Comparison of ENCODE assay signal across 26 mouse cellular contexts in genomic region chr13:103970415-103970814, GRCm38 (mm10). TPM values are rescaled to one million over a fixed set of nuclear protein-coding genes. Genes with fewer than 3 reads are reported as not detected.
DNase-seq lines count a peak whose midpoint lies in the region; ATAC-seq and TF ChIP-seq lines count a peak whose summit lies in the region.
"Had no signal": no experiment of that assay in that cellular context is flagged by ENCODE, and none has a peak within 500 bp of the region (broad histone marks: within the 10 kb centered on the region; RNA-seq: fewer than 3 reads in every experiment).

No protein-coding gene starts in this region.

- no peak for ATAC-seq in forebrain, embryonic 13.5 days
- no peak for ATAC-seq in forebrain, embryonic 12.5 days (ENCODE audit: low FRiP score)
- peak; percentile 31; the same call in 1 of the 2 replicates for ATAC-seq in hindbrain, embryonic 14.5 days (ENCODE audit: low FRiP score)
- no peak; the same call in 1 of the 2 replicates for ATAC-seq in hindbrain, embryonic 11.5 days (ENCODE audit: low FRiP score)
- ATAC-seq in stomach, embryonic 16.5 days (ENCODE audit: insufficient read depth, low FRiP score) = no peak
- ATAC-seq in stomach, postnatal 0 days (ENCODE audit: low FRiP score, low TSS enrichment) = no peak
- ATAC-seq in kidney, embryonic 14.5 days (ENCODE audit: low FRiP score, low TSS enrichment) = no peak
- ATAC-seq: activated CD4-positive, CD25-positive, alpha-beta regulatory T cell, adult 4 months; CD4-positive, CD25-positive, alpha-beta regulatory T cell, adult 4 months; liver, embryonic 12.5 days had no signal

- no peak overlapping the region for H3K27ac ChIP-seq in forebrain, embryonic 13.5 days
- H3K27ac ChIP-seq in forebrain, embryonic 12.5 days = no peak overlapping the region
- H3K27ac ChIP-seq in hindbrain, embryonic 14.5 days = no peak overlapping the region
- H3K27ac ChIP-seq in hindbrain, embryonic 11.5 days (ENCODE audit: low read depth, low read length) = no peak overlapping the region
- H3K27ac ChIP-seq in stomach, embryonic 16.5 days (ENCODE audit: low read length) = peak overlapping the region; percentile 22; the same call in 1 of the 2 replicates
- no peak overlapping the region for H3K27ac ChIP-seq in stomach, postnatal 0 days (replicated peaks)
- H3K27ac ChIP-seq in kidney, embryonic 14.5 days (ENCODE audit: low read depth, low read length) = no peak overlapping the region
- H3K27ac ChIP-seq: hindbrain, embryonic 15.5 days; left cerebral cortex, adult 2 months; liver, embryonic 12.5 days; neural tube, embryonic 13.5 days had no signal

- no peaks in the 10 kb centered on the region for H3K36me3 ChIP-seq in forebrain, embryonic 13.5 days (ENCODE audit: poor library complexity, severe bottlenecking)
- no peaks in the 10 kb centered on the region for H3K36me3 ChIP-seq in forebrain, embryonic 12.5 days (replicated peaks)
- no peaks in the 10 kb centered on the region for H3K36me3 ChIP-seq in hindbrain, embryonic 14.5 days (replicated peaks; ENCODE audit: control insufficient read depth, insufficient read depth)
- no peaks in the 10 kb centered on the region for H3K36me3 ChIP-seq in hindbrain, embryonic 11.5 days (ENCODE audit: control insufficient read depth, insufficient read depth, low read length)
- H3K36me3 ChIP-seq in stomach, embryonic 16.5 days (ENCODE audit: control insufficient read depth, insufficient read depth, low read length) = no peaks in the 10 kb centered on the region
- no peaks in the 10 kb centered on the region for H3K36me3 ChIP-seq in stomach, postnatal 0 days (ENCODE audit: control insufficient read depth, insufficient read depth, low read length)
- H3K36me3 ChIP-seq in kidney, embryonic 14.5 days (ENCODE audit: control insufficient read depth, insufficient read depth, low read length) = no peaks in the 10 kb centered on the region
- H3K36me3 ChIP-seq: hindbrain, embryonic 15.5 days; liver, embryonic 12.5 days; neural tube, embryonic 13.5 days had no signal

- no peak for TF ChIP-seq CTCF in stomach, postnatal 0 days (IDR thresholded peaks at IDR 0.05; ENCODE audit: low read depth)

- 53% methylated on average over 8 of the region's 8 CpGs for WGBS in forebrain, embryonic 13.5 days
- 52% methylated on average over 8 of the region's 8 CpGs for WGBS in forebrain, embryonic 12.5 days
- whole genome bisulfite sequencing in hindbrain, embryonic 14.5 days = 59% methylated on average over 8 of the region's 8 CpGs
- WGBS in hindbrain, embryonic 11.5 days = 84% methylated on average over 8 of the region's 8 CpGs
- WGBS in stomach, embryonic 16.5 days = 62% methylated on average over 8 of the region's 8 CpGs
- 68% methylated on average over 8 of the region's 8 CpGs for WGBS in stomach, postnatal 0 days
- WGBS in kidney, embryonic 14.5 days = 73% methylated on average over 8 of the region's 8 CpGs

- no peak overlapping the region for H3K4me3 ChIP-seq in forebrain, embryonic 13.5 days
- no peak overlapping the region for H3K4me3 ChIP-seq in forebrain, embryonic 12.5 days (replicated peaks)
- H3K4me3 ChIP-seq in hindbrain, embryonic 14.5 days (replicated peaks; ENCODE audit: low read length) = no peak overlapping the region
- no peak overlapping the region for H3K4me3 ChIP-seq in hindbrain, embryonic 11.5 days (ENCODE audit: low read depth, low read length)
- no peak overlapping the region for H3K4me3 ChIP-seq in stomach, embryonic 16.5 days (replicated peaks; ENCODE audit: low read length)
- H3K4me3 ChIP-seq in stomach, postnatal 0 days (ENCODE audit: low read depth, low read length) = no peak overlapping the region
- no peak overlapping the region for H3K4me3 ChIP-seq in kidney, embryonic 14.5 days (ENCODE audit: low read length)
- H3K4me3 ChIP-seq: erythroblast, embryonic 14.5 days; hindbrain, embryonic 15.5 days; layer of hippocampus, adult 2 months; left cerebral cortex, adult 2 months; liver, embryonic 12.5 days; neural tube, embryonic 13.5 days had no signal

- no peaks in the 10 kb centered on the region for H3K9me3 ChIP-seq in forebrain, embryonic 13.5 days (replicated peaks)
- H3K9me3 ChIP-seq in forebrain, embryonic 12.5 days = no peaks in the 10 kb centered on the region
- no peaks in the 10 kb centered on the region for H3K9me3 ChIP-seq in hindbrain, embryonic 14.5 days (ENCODE audit: control insufficient read depth, low read length)
- H3K9me3 ChIP-seq in hindbrain, embryonic 11.5 days (ENCODE audit: control insufficient read depth, low read length) = no peaks in the 10 kb centered on the region
- H3K9me3 ChIP-seq in stomach, embryonic 16.5 days (replicated peaks; ENCODE audit: control insufficient read depth, low read length) = no peaks in the 10 kb centered on the region
- H3K9me3 ChIP-seq in stomach, postnatal 0 days (ENCODE audit: control insufficient read depth, low read length) = no peaks in the 10 kb centered on the region
- H3K9me3 ChIP-seq in kidney, embryonic 14.5 days (ENCODE audit: control insufficient read depth, low read length) = no peaks in the 10 kb centered on the region
- H3K9me3 ChIP-seq: hindbrain, embryonic 15.5 days; liver, embryonic 12.5 days; neural tube, embryonic 13.5 days had no signal

- H3K4me2 ChIP-seq in forebrain, embryonic 13.5 days = peak overlapping the region; percentile 7; the same call in 1 of the 2 replicates
- H3K4me2 ChIP-seq in forebrain, embryonic 12.5 days = no peak overlapping the region
- H3K4me2 ChIP-seq in hindbrain, embryonic 14.5 days (replicated peaks) = no peak overlapping the region
- no peak overlapping the region for H3K4me2 ChIP-seq in hindbrain, embryonic 11.5 days (replicated peaks; ENCODE audit: low read depth, low read length)
- H3K4me2 ChIP-seq in stomach, embryonic 16.5 days (ENCODE audit: low read depth, low read length) = no peak overlapping the region
- no peak overlapping the region for H3K4me2 ChIP-seq in stomach, postnatal 0 days (replicated peaks; ENCODE audit: low read depth)
- H3K4me2 ChIP-seq in kidney, embryonic 14.5 days (replicated peaks; ENCODE audit: low read depth, low read length) = no peak overlapping the region
- H3K4me2 ChIP-seq: heart, embryonic 11.5 days; hindbrain, embryonic 15.5 days; liver, embryonic 12.5 days; lung, embryonic 14.5 days; neural tube, embryonic 13.5 days had no signal

- DNase-seq in hindbrain, embryonic 14.5 days (ENCODE audit: low spot score) = no peak
- DNase-seq in hindbrain, embryonic 11.5 days (ENCODE audit: low spot score) = no peak
- DNase-seq in stomach, postnatal 0 days (ENCODE audit: low spot score) = no peak
- DNase-seq in layer of hippocampus, postnatal 14 days (ENCODE audit: low spot score in 2 of 2) = no peak
- DNase-seq: adrenal gland, postnatal 10 days; cerebellum, adult 9-11 months; heart, postnatal 10 days; kidney, adult 11 months; kidney, postnatal 14 days; left cerebral cortex, postnatal 4 days; lung, embryonic 14.5 days; lung, postnatal 4 days; thymus, postnatal 36 days had no signal

- no peaks in the 10 kb centered on the region for H3K27me3 ChIP-seq in forebrain, embryonic 13.5 days
- no peaks in the 10 kb centered on the region for H3K27me3 ChIP-seq in forebrain, embryonic 12.5 days
- H3K27me3 ChIP-seq in hindbrain, embryonic 14.5 days (ENCODE audit: control insufficient read depth, insufficient read depth, low read length) = no peaks in the 10 kb centered on the region
- H3K27me3 ChIP-seq in hindbrain, embryonic 11.5 days (ENCODE audit: control insufficient read depth, insufficient read depth, low read length) = no peaks in the 10 kb centered on the region
- H3K27me3 ChIP-seq in stomach, embryonic 16.5 days (ENCODE audit: control insufficient read depth, insufficient read depth, low read length) = no peaks in the 10 kb centered on the region
- no peaks in the 10 kb centered on the region for H3K27me3 ChIP-seq in stomach, postnatal 0 days (ENCODE audit: control insufficient read depth, insufficient read depth, low read length)
- no peaks in the 10 kb centered on the region for H3K27me3 ChIP-seq in kidney, embryonic 14.5 days (ENCODE audit: control insufficient read depth, insufficient read depth, low read length)
- H3K27me3 ChIP-seq: hindbrain, embryonic 15.5 days; liver, embryonic 12.5 days; neural tube, embryonic 13.5 days had no signal

- TF ChIP-seq EP300 in stomach, postnatal 0 days (optimal IDR thresholded peaks at IDR 0.05) = no peak

- H3K9ac ChIP-seq in forebrain, embryonic 13.5 days = no peak overlapping the region
- H3K9ac ChIP-seq in forebrain, embryonic 12.5 days = no peak overlapping the region
- no peak overlapping the region for H3K9ac ChIP-seq in hindbrain, embryonic 14.5 days
- H3K9ac ChIP-seq in hindbrain, embryonic 11.5 days (ENCODE audit: low read depth, low read length) = no peak overlapping the region
- H3K9ac ChIP-seq in stomach, embryonic 16.5 days (ENCODE audit: low read length) = no peak overlapping the region
- no peak overlapping the region for H3K9ac ChIP-seq in stomach, postnatal 0 days (ENCODE audit: low read length)
- H3K9ac ChIP-seq in kidney, embryonic 14.5 days (ENCODE audit: low read depth, low read length) = no peak overlapping the region
- H3K9ac ChIP-seq: hindbrain, embryonic 15.5 days; liver, embryonic 12.5 days; lung, embryonic 14.5 days; neural tube, embryonic 13.5 days had no signal

- peaks cover 10% of the 10 kb centered on the region for H3K4me1 ChIP-seq in forebrain, embryonic 13.5 days
- H3K4me1 ChIP-seq in forebrain, embryonic 12.5 days = peaks cover 10% of the 10 kb centered on the region; the same call in 1 of the 2 replicates
- peaks cover 9% of the 10 kb centered on the region; the same call in 1 of the 2 replicates for H3K4me1 ChIP-seq in hindbrain, embryonic 14.5 days (replicated peaks; ENCODE audit: control insufficient read depth, insufficient read depth, low read length)
- H3K4me1 ChIP-seq in hindbrain, embryonic 11.5 days (replicated peaks; ENCODE audit: control insufficient read depth, insufficient read depth, low read length) = no peaks in the 10 kb centered on the region
- peaks cover 19% of the 10 kb centered on the region for H3K4me1 ChIP-seq in stomach, embryonic 16.5 days (ENCODE audit: control insufficient read depth, insufficient read depth, low read length)
- no peaks in the 10 kb centered on the region; the same call in 1 of the 2 replicates for H3K4me1 ChIP-seq in stomach, postnatal 0 days (replicated peaks; ENCODE audit: control insufficient read depth, insufficient read depth)
- peaks cover 5% of the 10 kb centered on the region; the same call in 1 of the 2 replicates for H3K4me1 ChIP-seq in kidney, embryonic 14.5 days (ENCODE audit: control insufficient read depth, insufficient read depth, low read length)
- H3K4me1 ChIP-seq: liver, embryonic 12.5 days; neural tube, embryonic 13.5 days had no signal

RNA-seq across cellular contexts. Expression of gene Erbin, which starts 50.1 kb away (rescaled TPM):
- polyA plus RNA-seq in forebrain, embryonic 13.5 days (2015; fragmentation: Nextera tagmentation; extraction: Ambion mirVana) = 14.8 and 15.6 TPM in 2 replicates
- polyA plus RNA-seq in forebrain, embryonic 12.5 days (2016; fragmentation: Nextera tagmentation; extraction: Ambion mirVana) = 23.0 and 23.2 TPM in 2 replicates
- polyA plus RNA-seq in hindbrain, embryonic 14.5 days (2014; fragmentation: Nextera tagmentation; extraction: Ambion mirVana) = 15.0 and 16.5 TPM in 2 replicates
- polyA plus RNA-seq in hindbrain, embryonic 11.5 days (2014; fragmentation: Nextera tagmentation; extraction: Ambion mirVana) = 24.2 and 34.0 TPM in 2 replicates
- polyA plus RNA-seq in stomach, embryonic 16.5 days (2015; fragmentation: Nextera tagmentation; extraction: Ambion mirVana) = 16.3 and 18.3 TPM in 2 replicates
- 15.7 and 16.1 TPM in 2 replicates for polyA plus RNA-seq in stomach, postnatal 0 days (2015; fragmentation: Nextera tagmentation; extraction: Ambion mirVana)
- 10 to 100 TPM; 39.4 to 42.8 TPM for total RNA-seq in layer of hippocampus, postnatal 14 days (2021)
- polyA plus RNA-seq in kidney, embryonic 14.5 days (2014; fragmentation: Nextera tagmentation; extraction: Ambion mirVana) = 28.9 and 39.5 TPM in 2 replicates
